Mouse (Mus musculus) testis, adult 2 months (tissue): ENCODE data around the gene Ulk4. TPM values are rescaled to one million over a fixed set of nuclear protein-coding genes. Genes with fewer than 3 reads are reported as not detected.
"Not testable (repeated sequence)": the region's sequence is repeated elsewhere in the genome, so short reads cannot be mapped to it uniquely, and the experiment has no call there.

ENCODE experiments used
- H3K27ac ChIP-seq: fragments of 200-500 bp; 2 replicates; pipeline ENCODE4 v1.5.1; 2012; ENCODE audit warnings: low read depth, low read length; ENCODE audit not compliant: control insufficient read depth, insufficient read depth
- H3K27me3 ChIP-seq: fragments of 200-500 bp; 2 replicates; pipeline ENCODE4 v1.6.1; 2012; ENCODE audit warnings: mild to moderate bottlenecking, low read length, moderate library complexity; ENCODE audit not compliant: control insufficient read depth, insufficient read depth
- H3K36me3 ChIP-seq: fragments of 200-500 bp; 2 replicates; pipeline ENCODE4 v1.6.1; 2012; ENCODE audit warnings: mild to moderate bottlenecking, low read length; ENCODE audit not compliant: control insufficient read depth, insufficient read depth
- H3K4me1 ChIP-seq: fragments of 200-500 bp; 2 replicates; pipeline ENCODE4 v1.6.1; 2012; ENCODE audit warnings: low read length; ENCODE audit not compliant: control insufficient read depth, insufficient read depth
- H3K4me3 ChIP-seq: fragments of 200-500 bp; 2 replicates; pipeline ENCODE4 v1.5.1; 2012; ENCODE audit warnings: low read depth, mild to moderate bottlenecking, low read length, moderate library complexity, mixed read lengths; ENCODE audit not compliant: control insufficient read depth
- CTCF ChIP-seq: fragments of 200-500 bp; IDR thresholded peaks from 2 replicates; pipeline ENCODE4 v1.5.1; 2012; ENCODE audit warnings: low read depth, mild to moderate bottlenecking, inconsistent platforms, low read length, moderate library complexity; ENCODE audit not compliant: control insufficient read depth, insufficient read depth, insufficient replicate concordance
- POLR2A ChIP-seq: fragments of 200-500 bp; IDR thresholded peaks from 2 replicates; pipeline ENCODE4 v1.6.1; 2012; ENCODE audit warnings: low read depth, mild to moderate bottlenecking, inconsistent platforms, low read length, moderate library complexity; ENCODE audit not compliant: control insufficient read depth
- polyA plus RNA-seq: library from polyadenylated mRNA; depleted of rRNA; stranded (reverse); fragments of >200 nt; gene quantifications from 2 replicates; pipeline ENCODE4 v1.2.3, GENCODE M21; 2012; rRNA removed

Gene Ulk4
- polyA plus RNA-seq, 1 experiment, result 291 TPM

GRCm38 (mm10) chr9:120918211-120918610 lies 358.8 kb downstream of the Ulk4 start:
- no peak overlapping the region for H3K27ac ChIP-seq
- peaks cover 13% of the 10 kb centered on the region for H3K4me1 ChIP-seq
- no peak overlapping the region for H3K4me3 ChIP-seq
- H3K27me3 ChIP-seq, result no peaks in the 10 kb centered on the region
- H3K36me3 ChIP-seq, result no peaks in the 10 kb centered on the region
- TF ChIP-seq CTCF (no peak), POLR2A (no peak)

DNA sequence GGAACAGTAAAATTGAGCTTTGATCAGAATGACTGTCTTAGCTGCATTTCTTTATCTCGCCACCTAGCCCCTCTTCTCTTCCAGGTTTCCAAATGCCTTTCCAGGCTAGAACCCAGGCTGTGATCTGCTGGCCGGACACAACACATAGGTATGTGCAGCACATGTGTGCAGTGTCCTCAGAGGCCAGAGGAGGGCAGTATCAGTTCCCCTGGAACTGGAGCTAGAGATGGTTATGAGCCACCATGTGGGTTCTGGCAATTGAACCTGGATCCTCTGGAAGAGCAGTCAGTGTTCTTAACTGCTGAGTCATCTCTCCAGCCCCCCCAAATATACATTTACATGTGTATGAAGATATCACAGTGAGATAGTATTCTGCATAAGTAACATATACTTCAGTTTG lies 359.4 kb downstream of the Ulk4 start:
- not testable (repeated sequence) for H3K36me3 ChIP-seq

DNA sequence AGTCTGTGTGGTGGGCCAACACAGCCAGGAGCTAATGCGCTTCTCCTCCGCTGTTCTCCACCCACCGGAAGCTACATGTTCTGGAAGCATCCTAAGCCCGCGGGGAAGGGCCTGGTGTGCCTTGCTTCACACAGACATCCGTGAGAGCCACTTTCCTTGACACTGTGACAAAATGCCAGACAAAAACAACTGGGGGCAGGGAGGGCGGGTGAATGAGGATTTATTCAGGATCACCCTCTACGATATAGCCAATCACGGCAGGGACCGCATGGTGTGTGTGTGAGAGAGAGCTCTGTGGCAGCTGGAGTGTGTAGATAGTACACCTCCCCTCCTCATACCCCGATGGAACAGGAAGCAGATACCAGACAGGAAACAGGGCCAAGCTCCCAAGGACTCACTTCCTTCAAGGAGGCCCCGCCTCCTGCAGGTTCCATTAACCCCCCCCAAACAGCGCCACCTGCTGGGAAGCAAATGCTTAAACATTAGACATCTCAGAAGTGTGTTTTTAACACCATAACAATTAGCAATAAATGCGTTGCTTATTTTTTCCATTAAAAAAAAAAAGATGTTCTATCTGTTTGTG lies 362.0 kb downstream of the Ulk4 start:
- Histone ChIP-seq H3K27me3 (no peaks in the 10 kb centered on the region), H3K36me3 (no peaks in the 10 kb centered on the region), H3K4me3 (peak overlapping the region; percentile 69), H3K4me1 (peaks cover 6% of the 10 kb centered on the region; the same call in 1 of the 2 replicates), H3K27ac (no peak overlapping the region)
- TF ChIP-seq POLR2A, result no peak
- peak; percentile 66; the same call in 1 of the 2 replicates for TF ChIP-seq CTCF

More for the DNA sequence above, 359.4 kb downstream of the Ulk4 start:
- H3K4me3 ChIP-seq, H3K27me3 ChIP-seq, H3K27ac ChIP-seq, H3K4me1 ChIP-seq: not testable (repeated sequence)

GRCm38 (mm10) chr9:120914429-120914828 lies 362.6 kb downstream of the Ulk4 start:
- Histone ChIP-seq H3K4me3 (peak overlapping the region; percentile 69; the same call in 1 of the 2 replicates), H3K36me3 (no peaks in the 10 kb centered on the region), H3K27ac (no peak overlapping the region), H3K27me3 (no peaks in the 10 kb centered on the region), H3K4me1 (peaks cover 6% of the 10 kb centered on the region; the same call in 1 of the 2 replicates)
- TF ChIP-seq POLR2A (no peak), CTCF (no peak)

- TF ChIP-seq CTCF (no peak), POLR2A (no peak)
- Histone ChIP-seq H3K4me3 (no peak overlapping the region), H3K36me3 (no peaks in the 10 kb centered on the region), H3K4me1 (peaks cover 3% of the 10 kb centered on the region; the same call in 1 of the 2 replicates), H3K27me3 (no peaks in the 10 kb centered on the region), H3K27ac (no peak overlapping the region)
These were observed 363.8 kb downstream of the Ulk4 start for GRCm38 (mm10) chr9:120913152-120913551.

- Histone ChIP-seq H3K4me3 (no peak overlapping the region), H3K36me3 (no peaks in the 10 kb centered on the region), H3K4me1 (no peaks in the 10 kb centered on the region; the same call in none of the 2 replicates), H3K27ac (no peak overlapping the region), H3K27me3 (no peaks in the 10 kb centered on the region)
- TF ChIP-seq POLR2A (no peak), CTCF (no peak)
These were observed 368.5 kb downstream of the Ulk4 start for GRCm38 (mm10) chr9:120908461-120908860.

Other genes starting within 250 kb of the Ulk4 start
- gene Trak1, start 20.3 kb upstream of the Ulk4 start, polyA plus RNA-seq, result 22.2 and 23.1 TPM in 2 replicates
- not detected in 2 replicates for gene Cck, start 218.5 kb upstream of the Ulk4 start, polyA plus RNA-seq